Mouse (Mus musculus): Measurements from ENCODE around the gene Iscu. TPM values are rescaled to one million over a fixed set of nuclear protein-coding genes. Genes with fewer than 3 reads are reported as not detected.

Gene Iscu
- 100 to 1,000 TPM; 120 to 124 TPM for total RNA-seq (2023)

GRCm38 (mm10) chr5:113772450-113772895 lies at the start of gene Iscu, which contains the start of gene Sart3:
TSS of gene Iscu (plus strand) at chr5:113772748.
TSS of gene Sart3 (minus strand) at chr5:113772510.

GRCm38 (mm10) chr5:113724446-113724845 lies 48.1 kb upstream of the Iscu start, which contains the start of gene 1700069L16Rik:
TSS of gene 1700069L16Rik (minus strand) at chr5:113724772.

GRCm38 (mm10) chr5:113735345-113736112 lies 37.0 kb upstream of the Iscu start, which contains the start of gene Ficd:
TSS of gene Ficd (plus strand) at chr5:113735803.

GRCm38 (mm10) chr5:113800280-113800679 lies 27.7 kb downstream of the Iscu start, which contains the start of gene Tmem119:
TSS of gene Tmem119 (minus strand) at chr5:113800516.

Other genes with a start within 250 kb of the Iscu start
- 10 to 100 TPM; 41.9 to 54.1 TPM for gene Cmklr1, start 122.3 kb upstream of the Iscu start, total RNA-seq (2023)
- not detected for gene 1700069L16Rik, start 48.0 kb upstream of the Iscu start, total RNA-seq (2023)
- gene Ficd, start 36.9 kb upstream of the Iscu start, total RNA-seq (2023) = 1 to 10 TPM; 4.0 to 5.3 TPM
- gene Sart3, start 238 bp upstream of the Iscu start, total RNA-seq (2023) = 10 to 100 TPM; 34.8 to 36.5 TPM
- under 1 TPM; 0.76 to 0.79 TPM for gene Tmem119, start 27.8 kb downstream of the Iscu start, total RNA-seq (2023)
- gene Selplg, start 59.9 kb downstream of the Iscu start, total RNA-seq (2023) = 100 to 1,000 TPM; 485 to 500 TPM
- gene Coro1c, start 136.0 kb downstream of the Iscu start, total RNA-seq (2023) = 100 to 1,000 TPM; 168 TPM
- 10 to 100 TPM; 52.9 to 62.1 TPM for gene Ssh1, start 221.1 kb downstream of the Iscu start, total RNA-seq (2023)
- not detected for gene Dao, start 231.0 kb downstream of the Iscu start, total RNA-seq (2023)